Mouse (Mus musculus) MEL (cell line): Measurements from ENCODE around the gene Tekt1. TPM values are rescaled to one million over a fixed set of nuclear protein-coding genes. Genes with fewer than 3 reads are reported as not detected.

Experiments
- DNase-seq: peaks from one replicate; pipeline ENCODE4 v3.0.0; 2011; ENCODE audit warnings: low read depth, low spot score
- H3K27ac ChIP-seq: 2 replicates; pipeline ENCODE4 v1.5.1; 2012; ENCODE audit warnings: low read depth, mild to moderate bottlenecking, control low read depth, low read length, moderate library complexity; ENCODE audit not compliant: control insufficient read depth
- H3K27me3 ChIP-seq, 2 experiments: fragments of 150-350 bp in 1 of 2; sonication (generic) in 1 of 2; 2 replicates each; pipeline ENCODE4 v1.6.1; 2012; ENCODE audit warnings: low read length in 2 of 2, mild to moderate bottlenecking in 2 of 2, improper control_type of control experiment in 1 of 2, moderate library complexity in 1 of 2; ENCODE audit not compliant: insufficient read depth in 2 of 2, control insufficient read depth in 1 of 2
- H3K36me3 ChIP-seq, 2 experiments: 2 replicates each; pipeline ENCODE4 v1.6.1; 2012 to 2014; ENCODE audit warnings: low read length in 2 of 2, improper control_type of control experiment in 1 of 2, inconsistent platforms in 1 of 2, mild to moderate bottlenecking in 1 of 2; ENCODE audit not compliant: insufficient read depth in 2 of 2, control insufficient read depth in 1 of 2
- H3K4me1 ChIP-seq, 2 experiments: fragments of 150-350 bp in 1 of 2; sonication (generic) in 1 of 2; 2 replicates each; pipeline ENCODE4 v1.6.1; 2012; ENCODE audit warnings: low read length in 2 of 2, improper control_type of control experiment in 1 of 2, mild to moderate bottlenecking in 1 of 2; ENCODE audit not compliant: insufficient read depth in 2 of 2, control insufficient read depth in 1 of 2
- H3K4me3 ChIP-seq, 2 experiments: fragments of 150-350 bp in 1 of 2; sonication (generic) in 1 of 2; 2 replicates each; pipeline ENCODE4 v1.5.1; 2012; ENCODE audit warnings: low read depth in 2 of 2, low read length in 2 of 2, mild to moderate bottlenecking in 2 of 2, moderate library complexity in 2 of 2, control low read depth in 1 of 2, improper control_type of control experiment in 1 of 2; ENCODE audit not compliant: control insufficient read depth in 1 of 2, insufficient read depth in 1 of 2
- H3K79me2 ChIP-seq: 2 replicates; pipeline ENCODE4 v1.6.1; 2012; ENCODE audit warnings: mild to moderate bottlenecking, low read length, moderate library complexity; ENCODE audit not compliant: control insufficient read depth, poor library complexity, insufficient read depth
- H3K9ac ChIP-seq: 2 replicates; pipeline ENCODE4 v1.6.1; 2012; ENCODE audit warnings: low read depth, mild to moderate bottlenecking, control low read depth, low read length, moderate library complexity; ENCODE audit not compliant: control insufficient read depth, poor library complexity, severe bottlenecking
- H3K9me3 ChIP-seq: fragments of 150-350 bp; sonication (generic); replicated peaks from 2 replicates; pipeline ENCODE4 v1.6.1; 2012; ENCODE audit warnings: mild to moderate bottlenecking, low read length, improper control_type of control experiment, moderate library complexity; ENCODE audit not compliant: insufficient read depth
- CHD1 ChIP-seq: IDR thresholded peaks from 2 replicates; pipeline ENCODE4 v1.6.1; 2012; ENCODE audit warnings: low read depth, mild to moderate bottlenecking, inconsistent platforms, low read length, improper control_type of control experiment
- CTCF ChIP-seq, 3 experiments: IDR thresholded peaks in 2 of 3; conservative IDR thresholded peaks in 1 of 3; 2 replicates each; pipeline ENCODE4 v1.5.1; 2011 to 2012; ENCODE audit warnings: low read length in 3 of 3, low read depth in 2 of 3, mild to moderate bottlenecking in 2 of 3, improper control_type of control experiment in 1 of 3, inconsistent platforms in 1 of 3, mixed read lengths in 1 of 3, moderate library complexity in 1 of 3; ENCODE audit not compliant: control insufficient read depth in 1 of 3, insufficient read depth in 1 of 3, poor library complexity in 1 of 3, severe bottlenecking in 1 of 3
- E2F4 ChIP-seq: IDR thresholded peaks from 2 replicates; pipeline ENCODE4 v1.6.1; 2011; ENCODE audit warnings: low read depth, low read length, improper control_type of control experiment, borderline replicate concordance
- HCFC1 ChIP-seq: IDR thresholded peaks from 2 replicates; pipeline ENCODE4 v1.6.1; 2012; ENCODE audit warnings: low read depth, mild to moderate bottlenecking, inconsistent platforms, low read length, improper control_type of control experiment, moderate library complexity
- JUND ChIP-seq: IDR thresholded peaks from 2 replicates; pipeline ENCODE4 v1.6.1; 2011; ENCODE audit warnings: low read depth, mild to moderate bottlenecking, improper control_type of control experiment, low read length
- KAT2A ChIP-seq: conservative IDR thresholded peaks from 2 replicates; pipeline ENCODE4 v1.6.1; 2012; ENCODE audit warnings: low read depth, low read length, improper control_type of control experiment, inconsistent platforms
- MEF2A ChIP-seq: IDR thresholded peaks from 2 replicates; pipeline ENCODE4 v1.6.1; 2014; ENCODE audit warnings: low read depth, mild to moderate bottlenecking, inconsistent platforms, low read length, improper control_type of control experiment; ENCODE audit not compliant: poor library complexity, insufficient replicate concordance, severe bottlenecking; ENCODE audit errors: extremely low read depth
- MYC ChIP-seq: IDR thresholded peaks from 2 replicates; pipeline ENCODE4 v1.6.1; 2011; ENCODE audit warnings: low read depth, mild to moderate bottlenecking, low read length, improper control_type of control experiment, moderate library complexity
- POLR2A ChIP-seq, 2 experiments: IDR thresholded peaks; 2 replicates each; pipeline ENCODE4 v1.6.1; 2011 to 2012; ENCODE audit warnings: low read length in 2 of 2, mild to moderate bottlenecking in 2 of 2, control low read depth in 1 of 2, improper control_type of control experiment in 1 of 2, low read depth in 1 of 2, moderate library complexity in 1 of 2; ENCODE audit not compliant: control insufficient read depth in 1 of 2, insufficient read depth in 1 of 2, poor library complexity in 1 of 2
- RAD21 ChIP-seq: IDR thresholded peaks from 2 replicates; pipeline ENCODE4 v1.6.1; 2011; ENCODE audit warnings: mild to moderate bottlenecking, low read depth, low read length, improper control_type of control experiment
- TBP ChIP-seq: IDR thresholded peaks from 2 replicates; pipeline ENCODE4 v1.8.0; 2011; ENCODE audit warnings: low read depth, low read length, improper control_type of control experiment
- USF1 ChIP-seq: IDR thresholded peaks from 2 replicates; pipeline ENCODE4 v1.6.1; 2014; ENCODE audit warnings: low read depth, mild to moderate bottlenecking, inconsistent platforms, low read length, improper control_type of control experiment, moderate library complexity
- ZKSCAN1 ChIP-seq: IDR thresholded peaks from 2 replicates; pipeline ENCODE4 v1.6.1; 2012; ENCODE audit warnings: low read depth, mild to moderate bottlenecking, inconsistent platforms, low read length, improper control_type of control experiment, moderate library complexity
- ZMIZ1 ChIP-seq: IDR thresholded peaks from 2 replicates; pipeline ENCODE4 v1.6.1; 2012; ENCODE audit warnings: low read depth, mild to moderate bottlenecking, inconsistent platforms, low read length, improper control_type of control experiment, moderate library complexity
- polyA plus RNA-seq, 2 experiments: library from polyadenylated mRNA; stranded (reverse) in 1 of 2; unstranded in 1 of 2; fragments of >175 nt in 1 of 2; fragments of >200 nt in 1 of 2; gene quantifications; 2 replicates each; pipeline versions ENCODE4 v1.2.1 to v1.2.4; 2012; ENCODE audit warnings: low replicate concordance in 2 of 2, low read depth in 1 of 2; ENCODE audit not compliant: insufficient read length in 2 of 2, insufficient read depth in 1 of 2, missing spikeins in 1 of 2
- total RNA-seq: library from RNA; depleted of rRNA; stranded (reverse); fragments of 300-350 nt; gene quantifications from 2 replicates; pipeline ENCODE4 v1.2.3, GENCODE M21; 2012

Tekt1 gene
- total and polyA plus RNA-seq, 3 experiments = not detected

DNA sequence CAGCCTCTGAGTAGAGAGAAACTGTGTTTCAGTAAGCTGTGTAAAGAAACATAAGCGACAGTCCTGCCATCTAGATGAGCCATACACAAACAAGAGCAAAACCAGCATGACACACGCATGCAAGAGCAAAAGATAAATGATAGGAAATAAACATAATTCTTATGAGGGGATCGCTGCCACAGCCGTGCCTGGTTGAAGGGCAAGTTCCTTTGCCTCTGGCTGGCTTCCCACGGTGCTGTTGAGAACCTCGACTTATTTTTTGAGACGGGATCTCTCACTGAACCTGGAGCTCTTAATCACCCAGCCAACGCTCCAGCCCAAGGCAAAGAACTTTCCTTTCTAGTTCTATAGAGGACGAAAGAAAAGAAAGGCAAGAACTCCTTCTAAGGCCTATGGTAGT, 3.9 kb upstream of the Tekt1 start:
- Histone ChIP-seq H3K36me3 (peaks cover 0 to 7% of the 10 kb centered on the region in 2 experiments; a peak in 1 of 4 replicates), H3K27me3 (peaks cover 0 to 1% of the 10 kb centered on the region in 2 experiments; a peak in 2 of 4 replicates), H3K9me3 (no peaks in the 10 kb centered on the region), H3K9ac (no peak overlapping the region), H3K79me2 (no peaks in the 10 kb centered on the region), H3K4me1 (peaks cover 0 to 10% of the 10 kb centered on the region in 2 experiments; a peak in 1 of 4 replicates), H3K4me3 (no peak overlapping the region), H3K27ac (no peak overlapping the region)
- DNase-seq = no peak
- TF ChIP-seq RAD21 = no peak
- TF ChIP-seq POLR2A (IDR thresholded peaks at IDR 0.05; ENCODE audit: control insufficient read depth in 1 of 2, insufficient read depth in 1 of 2, low read depth in 1 of 2, low read length in 2 of 2, poor library complexity in 1 of 2) = no peak
- TF ChIP-seq USF1 = no peak
- TF ChIP-seq ZKSCAN1 = no peak
- no peak for TF ChIP-seq ZMIZ1
- TF ChIP-seq MYC = no peak
- TF ChIP-seq HCFC1 = no peak
- TF ChIP-seq CTCF (IDR thresholded peaks at IDR 0.05 in 2 of 3, conservative IDR thresholded peaks at IDR 0.05 in 1 of 3; ENCODE audit: control insufficient read depth in 1 of 3, insufficient read depth in 1 of 3, low read depth in 2 of 3, low read length in 3 of 3, poor library complexity in 1 of 3, severe bottlenecking in 1 of 3) = no peak

DNA sequence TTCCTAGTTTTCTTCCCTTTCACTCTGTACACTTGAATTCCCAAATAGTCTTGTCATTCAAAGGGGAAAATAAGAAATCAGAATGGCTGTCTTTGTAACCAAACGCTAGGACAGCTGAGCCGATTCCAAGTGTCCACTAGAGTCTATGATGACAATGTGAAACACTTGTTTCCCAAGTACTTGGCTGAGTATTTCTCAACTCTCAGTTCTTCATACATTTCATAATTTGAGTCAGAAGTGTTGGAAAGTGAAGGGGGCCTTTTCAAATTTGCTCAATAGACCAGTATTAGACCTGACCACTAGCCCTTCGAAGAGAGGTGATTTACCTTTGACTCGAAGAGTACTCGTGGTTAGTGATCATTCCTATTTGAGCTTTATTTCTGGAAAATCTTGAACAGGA, 2.3 kb upstream of the Tekt1 start:
- H3K36me3 ChIP-seq = peaks cover 0 to 7% of the 10 kb centered on the region in 2 experiments; a peak in 1 of 4 replicates
- H3K27me3 ChIP-seq = peaks cover 0 to 5% of the 10 kb centered on the region in 2 experiments; a peak in 1 of 4 replicates
- DNase-seq = no peak
- H3K4me1 ChIP-seq = peaks cover 0 to 10% of the 10 kb centered on the region in 2 experiments; a peak in 1 of 4 replicates
- H3K79me2 ChIP-seq = no peaks in the 10 kb centered on the region
- no peak for TF ChIP-seq MEF2A
- no peak for TF ChIP-seq JUND
- TF ChIP-seq TBP = no peak
- TF ChIP-seq CHD1 = no peak
- TF ChIP-seq E2F4 = no peak
- no peak for TF ChIP-seq KAT2A
- no peak for TF ChIP-seq POLR2A (IDR thresholded peaks at IDR 0.05; ENCODE audit: control insufficient read depth in 1 of 2, insufficient read depth in 1 of 2, low read depth in 1 of 2, low read length in 2 of 2, poor library complexity in 1 of 2)
- TF ChIP-seq ZMIZ1 = no peak
- H3K9me3 ChIP-seq = no peaks in the 10 kb centered on the region
- H3K9ac ChIP-seq = no peak overlapping the region
- H3K27ac ChIP-seq = no peak overlapping the region
- H3K4me3 ChIP-seq = no peak overlapping the region
